Mouse (Mus musculus): ENCODE results near the gene Ybx2. TPM values are rescaled to one million over a fixed set of nuclear protein-coding genes. Genes with fewer than 3 reads are reported as not detected.
A peak's percentile ranks its signal among the peaks of the same experiment; 100 is the strongest.

Gene Ybx2
- polyA plus RNA-seq, 1 experiment: 76.4 TPM

GRCm38 (mm10) chr11:69979827-69980195 lies 44.2 kb downstream of the Ybx2 start:
- H3K4me3 ChIP-seq (ENCODE audit: insufficient read depth, low read depth, low read length): peak overlapping the region; percentile 82
- peak overlapping the region; percentile 97 for H3K27ac ChIP-seq (replicated peaks; ENCODE audit: low read depth, low read length)
- peaks cover 9% of the 10 kb centered on the region for H3K4me1 ChIP-seq (ENCODE audit: control insufficient read depth, insufficient read depth, insufficient read length, low read length)

DNA sequence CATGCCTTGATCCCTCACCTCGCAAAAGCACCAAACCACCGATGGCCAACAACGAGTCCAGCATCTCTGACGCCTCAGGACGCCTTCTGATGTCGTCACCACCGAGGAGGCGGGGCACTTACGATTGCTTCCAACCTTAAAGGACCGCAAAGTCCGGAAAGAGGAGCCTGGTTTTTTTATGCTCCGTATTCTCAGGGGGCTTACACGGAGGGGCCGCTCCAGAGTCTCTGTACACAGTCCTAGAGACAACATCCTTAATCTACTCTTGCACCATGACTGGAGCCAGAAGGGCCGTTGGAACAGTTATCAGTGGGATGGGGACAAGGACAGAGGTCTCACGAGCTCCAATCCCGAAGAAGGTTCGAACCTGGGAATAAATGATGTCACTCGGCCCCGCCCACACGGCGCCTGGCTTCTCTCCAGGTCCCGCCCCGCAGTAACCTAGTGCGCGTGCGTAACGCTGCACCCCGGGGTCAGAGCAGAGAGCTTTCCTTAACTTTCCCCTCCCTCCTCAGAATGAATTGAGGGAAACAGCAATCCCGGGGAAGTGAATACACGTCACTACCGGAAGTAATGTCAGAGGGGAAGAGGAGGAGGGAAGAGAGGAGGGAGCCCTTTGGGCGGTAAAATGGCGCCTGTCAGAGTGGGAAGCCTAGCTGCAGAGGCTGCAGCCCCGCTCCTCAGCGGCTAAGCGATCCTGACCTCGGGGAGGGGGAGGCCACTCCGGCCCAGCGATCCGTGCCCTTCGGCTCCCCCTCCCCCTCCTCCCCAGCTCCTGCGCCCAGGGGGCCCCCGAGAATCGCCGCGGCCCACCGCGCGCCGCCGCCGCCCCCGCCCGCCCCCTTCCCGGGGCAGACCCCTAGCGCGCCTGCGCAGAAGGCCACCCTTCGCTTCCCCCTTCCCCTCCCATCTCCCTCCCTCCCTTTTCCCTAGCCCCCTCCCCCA lies 44.9 kb downstream of the Ybx2 start:
- H3K4me1 ChIP-seq (ENCODE audit: control insufficient read depth, insufficient read depth, insufficient read length, low read length): peaks cover 9% of the 10 kb centered on the region
- peak overlapping the region; percentile 97 for H3K27ac ChIP-seq (replicated peaks; ENCODE audit: low read depth, low read length)
- H3K4me3 ChIP-seq (ENCODE audit: insufficient read depth, low read depth, low read length): peak overlapping the region; percentile 94

- Histone ChIP-seq H3K4me1 (ENCODE audit: control insufficient read depth, insufficient read depth, insufficient read length, low read length) (peaks cover 9% of the 10 kb centered on the region), H3K27ac (replicated peaks; ENCODE audit: low read depth, low read length) (peak within 1 kb of the TSS; percentile 97), H3K4me3 (ENCODE audit: insufficient read depth, low read depth, low read length) (peak within 1 kb of the TSS; percentile 94)
These were observed 45.7 kb downstream of the Ybx2 start, which contains the start of gene Ctdnep1 for GRCm38 (mm10) chr11:69981141-69981762. Gene Ctdnep1, plus strand, starts transcription at chr11:69981156.

- H3K27ac ChIP-seq (replicated peaks; ENCODE audit: low read depth, low read length): peak within 1 kb of the TSS; percentile 92
- peak within 1 kb of the TSS; percentile 94 for H3K4me3 ChIP-seq (ENCODE audit: insufficient read depth, low read depth, low read length)
- peaks cover 9% of the 10 kb centered on the region for H3K4me1 ChIP-seq (ENCODE audit: control insufficient read depth, insufficient read depth, insufficient read length, low read length)
These were observed 46.6 kb downstream of the Ybx2 start, which contains the start of gene Elp5 for GRCm38 (mm10) chr11:69982225-69982624. Gene Elp5, minus strand, starts transcription at chr11:69982517.

GRCm38 (mm10) chr11:69982877-69983276 lies 47.3 kb downstream of the Ybx2 start:
- H3K4me1 ChIP-seq (ENCODE audit: control insufficient read depth, insufficient read depth, insufficient read length, low read length): peaks cover 9% of the 10 kb centered on the region
- H3K4me3 ChIP-seq (ENCODE audit: insufficient read depth, low read depth, low read length): peak overlapping the region; percentile 94
- H3K27ac ChIP-seq (replicated peaks; ENCODE audit: low read depth, low read length): peak overlapping the region; percentile 48

GRCm38 (mm10) chr11:69983377-69983776 lies 47.8 kb downstream of the Ybx2 start:
- Histone ChIP-seq H3K27ac (replicated peaks; ENCODE audit: low read depth, low read length) (peak overlapping the region; percentile 48), H3K4me3 (ENCODE audit: insufficient read depth, low read depth, low read length) (peak overlapping the region; percentile 94), H3K4me1 (ENCODE audit: control insufficient read depth, insufficient read depth, insufficient read length, low read length) (peaks cover 9% of the 10 kb centered on the region)

DNA sequence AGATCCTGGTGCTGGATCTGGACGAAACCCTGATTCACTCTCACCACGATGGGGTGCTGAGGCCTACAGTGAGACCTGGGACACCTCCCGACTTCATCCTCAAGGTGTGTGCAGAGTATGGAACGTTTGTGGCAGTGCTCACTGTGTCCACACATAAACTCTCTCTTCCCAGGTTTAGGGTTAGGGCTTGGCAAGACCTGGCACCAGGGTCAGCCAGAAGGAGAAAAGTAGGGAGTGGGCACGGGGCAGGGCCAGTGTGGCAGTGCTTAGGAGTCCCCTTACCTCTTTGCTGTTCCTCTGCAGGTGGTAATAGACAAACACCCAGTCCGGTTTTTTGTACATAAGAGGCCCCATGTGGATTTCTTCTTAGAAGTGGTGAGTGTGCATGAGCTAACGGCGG lies 48.8 kb downstream of the Ybx2 start:
- Histone ChIP-seq H3K4me3 (ENCODE audit: insufficient read depth, low read depth, low read length) (no peak overlapping the region), H3K4me1 (ENCODE audit: control insufficient read depth, insufficient read depth, insufficient read length, low read length) (peaks cover 9% of the 10 kb centered on the region), H3K27ac (replicated peaks; ENCODE audit: low read depth, low read length) (no peak overlapping the region)

DNA sequence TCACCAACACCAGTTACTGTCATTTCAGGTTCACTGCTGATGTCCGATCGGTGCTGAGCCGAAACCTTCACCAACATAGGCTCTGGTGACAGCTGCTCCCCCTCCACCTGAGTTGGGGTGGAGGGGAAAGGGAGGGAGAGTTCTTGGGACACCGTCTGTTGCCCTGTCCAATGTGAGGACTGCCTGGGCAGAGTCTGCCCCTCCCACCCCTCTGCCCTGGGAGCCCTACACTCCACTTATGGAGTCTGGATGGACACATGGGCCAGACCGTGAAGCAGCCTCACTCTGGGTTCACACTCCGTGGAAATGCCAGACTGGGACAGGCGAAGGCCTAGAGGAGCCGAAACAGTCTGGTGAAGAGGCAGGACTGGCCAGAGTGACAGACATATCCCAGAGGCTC lies 54.4 kb downstream of the Ybx2 start:
- Histone ChIP-seq H3K27ac (replicated peaks; ENCODE audit: low read depth, low read length) (peak overlapping the region; percentile 26; the same call in 1 of the 2 replicates), H3K4me3 (ENCODE audit: insufficient read depth, low read depth, low read length) (no peak overlapping the region), H3K4me1 (ENCODE audit: control insufficient read depth, insufficient read depth, insufficient read length, low read length) (peaks cover 6% of the 10 kb centered on the region)

Other genes with a start within 250 kb of the Ybx2 start
- gene Tnfsf12, start 239.9 kb upstream of the Ybx2 start, polyA plus RNA-seq (2012; ENCODE audit: insufficient read depth, insufficient read length, missing spikeins): 12.7 and 13.7 TPM in 2 replicates
- 0.99 and 2.8 TPM in 2 replicates for gene Tnfsfm13, start 239.7 kb upstream of the Ybx2 start, polyA plus RNA-seq (2012; ENCODE audit: insufficient read depth, insufficient read length, missing spikeins)
- 10.4 and 16.5 TPM in 2 replicates for gene Polr2a, start 177.2 kb upstream of the Ybx2 start, polyA plus RNA-seq (2012; ENCODE audit: insufficient read depth, insufficient read length, missing spikeins)
- gene Slc35g3, start 173.8 kb upstream of the Ybx2 start, polyA plus RNA-seq (2012; ENCODE audit: insufficient read depth, insufficient read length, missing spikeins): not detected in 2 replicates
- 17.2 and 23.6 TPM in 2 replicates for gene Zbtb4, start 169.9 kb upstream of the Ybx2 start, polyA plus RNA-seq (2012; ENCODE audit: insufficient read depth, insufficient read length, missing spikeins)
- 1.7 and 2.4 TPM in 2 replicates for gene Chrnb1, start 139.9 kb upstream of the Ybx2 start, polyA plus RNA-seq (2012; ENCODE audit: insufficient read depth, insufficient read length, missing spikeins)
- 5.6 and 7.5 TPM in 2 replicates for gene Fgf11, start 133.9 kb upstream of the Ybx2 start, polyA plus RNA-seq (2012; ENCODE audit: insufficient read depth, insufficient read length, missing spikeins)
- gene Tmem102, start 130.2 kb upstream of the Ybx2 start, polyA plus RNA-seq (2012; ENCODE audit: insufficient read depth, insufficient read length, missing spikeins): 1.2 TPM in 1 of 2 replicates, not detected in the other
- gene Gm39566, start 120.5 kb upstream of the Ybx2 start, polyA plus RNA-seq (2012; ENCODE audit: insufficient read depth, insufficient read length, missing spikeins): not detected in 2 replicates
- gene Spem2, start 117.3 kb upstream of the Ybx2 start, polyA plus RNA-seq (2012; ENCODE audit: insufficient read depth, insufficient read length, missing spikeins): not detected in 2 replicates
- not detected in 2 replicates for gene Spem1, start 113.6 kb upstream of the Ybx2 start, polyA plus RNA-seq (2012; ENCODE audit: insufficient read depth, insufficient read length, missing spikeins)
- 1.8 and 2.7 TPM in 2 replicates for gene Nlgn2, start 98.0 kb upstream of the Ybx2 start, polyA plus RNA-seq (2012; ENCODE audit: insufficient read depth, insufficient read length, missing spikeins)
- gene Tmem256, start 97.3 kb upstream of the Ybx2 start, polyA plus RNA-seq (2012; ENCODE audit: insufficient read depth, insufficient read length, missing spikeins): 206 and 248 TPM in 2 replicates
- 18.7 TPM in 2 replicates for gene Plscr3, start 89.4 kb upstream of the Ybx2 start, polyA plus RNA-seq (2012; ENCODE audit: insufficient read depth, insufficient read length, missing spikeins)
- not detected in 2 replicates for gene Tnk1, start 77.1 kb upstream of the Ybx2 start, polyA plus RNA-seq (2012; ENCODE audit: insufficient read depth, insufficient read length, missing spikeins)
- not detected in 2 replicates for gene Tmem95, start 57.8 kb upstream of the Ybx2 start, polyA plus RNA-seq (2012; ENCODE audit: insufficient read depth, insufficient read length, missing spikeins)
- 2.5 and 3.3 TPM in 2 replicates for gene Kctd11, start 54.4 kb upstream of the Ybx2 start, polyA plus RNA-seq (2012; ENCODE audit: insufficient read depth, insufficient read length, missing spikeins)
- gene Acap1, start 40.3 kb upstream of the Ybx2 start, polyA plus RNA-seq (2012; ENCODE audit: insufficient read depth, insufficient read length, missing spikeins): not detected in 2 replicates
- gene 2810408A11Rik, start 34.8 kb upstream of the Ybx2 start, polyA plus RNA-seq (2012; ENCODE audit: insufficient read depth, insufficient read length, missing spikeins): 3.2 TPM in 1 of 2 replicates, not detected in the other
- gene Neurl4, start 34.7 kb upstream of the Ybx2 start, polyA plus RNA-seq (2012; ENCODE audit: insufficient read depth, insufficient read length, missing spikeins): 16.9 and 18.4 TPM in 2 replicates
- 23.6 and 24.3 TPM in 2 replicates for gene Gps2, start 21.9 kb upstream of the Ybx2 start, polyA plus RNA-seq (2012; ENCODE audit: insufficient read depth, insufficient read length, missing spikeins)
- gene Eif5a, start 13.8 kb upstream of the Ybx2 start, polyA plus RNA-seq (2012; ENCODE audit: insufficient read depth, insufficient read length, missing spikeins): 424 and 439 TPM in 2 replicates
- 466 and 489 TPM in 2 replicates for gene Slc2a4, start 12.4 kb downstream of the Ybx2 start, polyA plus RNA-seq (2012; ENCODE audit: insufficient read depth, insufficient read length, missing spikeins)
- not detected in 2 replicates for gene Cldn7, start 29.0 kb downstream of the Ybx2 start, polyA plus RNA-seq (2012; ENCODE audit: insufficient read depth, insufficient read length, missing spikeins)
- gene Ctdnep1, start 45.4 kb downstream of the Ybx2 start, polyA plus RNA-seq (2012; ENCODE audit: insufficient read depth, insufficient read length, missing spikeins): 82.4 and 122 TPM in 2 replicates
- gene Elp5, start 46.7 kb downstream of the Ybx2 start, polyA plus RNA-seq (2012; ENCODE audit: insufficient read depth, insufficient read length, missing spikeins): 66.7 and 78.0 TPM in 2 replicates
- gene Gabarap, start 55.3 kb downstream of the Ybx2 start, polyA plus RNA-seq (2012; ENCODE audit: insufficient read depth, insufficient read length, missing spikeins): 576 and 663 TPM in 2 replicates
- 24.2 and 26.4 TPM in 2 replicates for gene Phf23, start 60.0 kb downstream of the Ybx2 start, polyA plus RNA-seq (2012; ENCODE audit: insufficient read depth, insufficient read length, missing spikeins)
- gene Dvl2, start 64.8 kb downstream of the Ybx2 start, polyA plus RNA-seq (2012; ENCODE audit: insufficient read depth, insufficient read length, missing spikeins): 2.6 and 4.9 TPM in 2 replicates
- 1,981 and 2,287 TPM in 2 replicates for gene Acadvl, start 79.6 kb downstream of the Ybx2 start, polyA plus RNA-seq (2012; ENCODE audit: insufficient read depth, insufficient read length, missing spikeins)
- 2.4 and 2.7 TPM in 2 replicates for gene Dlg4, start 81.1 kb downstream of the Ybx2 start, polyA plus RNA-seq (2012; ENCODE audit: insufficient read depth, insufficient read length, missing spikeins)
- 0.87 TPM in 1 of 2 replicates, not detected in the other for gene Asgr1, start 118.3 kb downstream of the Ybx2 start, polyA plus RNA-seq (2012; ENCODE audit: insufficient read depth, insufficient read length, missing spikeins)
- gene Asgr2, start 156.8 kb downstream of the Ybx2 start, polyA plus RNA-seq (2012; ENCODE audit: insufficient read depth, insufficient read length, missing spikeins): not detected in 2 replicates
- 13.1 and 16.8 TPM in 2 replicates for gene Mgl2, start 194.5 kb downstream of the Ybx2 start, polyA plus RNA-seq (2012; ENCODE audit: insufficient read depth, insufficient read length, missing spikeins)
- 8.7 and 15.9 TPM in 2 replicates for gene Clec10a, start 220.4 kb downstream of the Ybx2 start, polyA plus RNA-seq (2012; ENCODE audit: insufficient read depth, insufficient read length, missing spikeins)

Data from brown adipose tissue, adult 24 weeks (tissue).